Mouse (Mus musculus): ENCODE results near the gene Sgtb. TPM values are rescaled to one million over a fixed set of nuclear protein-coding genes. Genes with fewer than 3 reads are reported as not detected.

The Sgtb gene
- polyA plus RNA-seq, 1 experiment from 2014 or later: 7.4 TPM

- Histone ChIP-seq H3K9ac (replicated peaks) (no peak overlapping the region), H3K4me3 (replicated peaks) (no peak overlapping the region), H3K27ac (no peak overlapping the region), H3K9me3 (no peaks in the 10 kb centered on the region), H3K36me3 (peaks cover 59% of the 10 kb centered on the region), H3K4me1 (replicated peaks) (no peaks in the 10 kb centered on the region), H3K4me2 (no peak overlapping the region), H3K27me3 (no peaks in the 10 kb centered on the region)
- no peak for ATAC-seq (ENCODE audit: insufficient number of reproducible peaks, insufficient read depth, low FRiP score, low TSS enrichment, low read depth)
- WGBS: 93% methylated on average over 4 of the region's 4 CpGs
Measured at GRCm38 (mm10) chr13:104187357-104187756, 77.8 kb downstream of the Sgtb start.

Other genes starting within 250 kb of the Sgtb start
- 24.9 and 26.5 TPM in 2 replicates for gene Erbin, start 189.2 kb upstream of the Sgtb start, polyA plus RNA-seq (2016; fragmentation: Nextera tagmentation; extraction: Ambion mirVana)
- gene Nln, start 127 bp upstream of the Sgtb start, polyA plus RNA-seq (2016; fragmentation: Nextera tagmentation; extraction: Ambion mirVana): 17.2 and 17.6 TPM in 2 replicates
- 63.2 and 69.6 TPM in 2 replicates for gene Trappc13, start 68.7 kb downstream of the Sgtb start, polyA plus RNA-seq (2016; fragmentation: Nextera tagmentation; extraction: Ambion mirVana)
- gene Trim23, start 69.1 kb downstream of the Sgtb start, polyA plus RNA-seq (2016; fragmentation: Nextera tagmentation; extraction: Ambion mirVana): 23.3 and 23.8 TPM in 2 replicates
- gene Cenpk, start 118.9 kb downstream of the Sgtb start, polyA plus RNA-seq (2016; fragmentation: Nextera tagmentation; extraction: Ambion mirVana): 89.4 and 92.6 TPM in 2 replicates
- gene Ppwd1, start 119.1 kb downstream of the Sgtb start, polyA plus RNA-seq (2016; fragmentation: Nextera tagmentation; extraction: Ambion mirVana): 18.4 and 18.8 TPM in 2 replicates
- gene Adamts6, start 178.1 kb downstream of the Sgtb start, polyA plus RNA-seq (2016; fragmentation: Nextera tagmentation; extraction: Ambion mirVana): 3.9 and 4.5 TPM in 2 replicates

Data from limb, embryonic 12.5 days (tissue).